Mouse (Mus musculus): ENCODE results near the gene Dap3. TPM values are rescaled to one million over a fixed set of nuclear protein-coding genes. Genes with fewer than 3 reads are reported as not detected.
"Not testable (repeated sequence)": the region's sequence is repeated elsewhere in the genome, so short reads cannot be mapped to it uniquely, and the experiment has no call there.

Dap3 gene
- total RNA-seq, 2 experiments from 2014 or later: 95.8 to 108 TPM

GRCm38 (mm10) chr3:88913511-88914383, 37.2 kb downstream of the Dap3 start, which contains the start of gene Msto1:
Gene Msto1, minus strand, starts transcription at chr3:88913999.
- DNase-seq: peak; percentile 92
- intact Hi-C loops (cut with DNase I): no loop called here

- DNase-seq: no peak
- intact Hi-C loops (cut with DNase I): no loop called here
Observed at GRCm38 (mm10) chr3:88912585-88912984, 38.4 kb downstream of the Dap3 start.

- intact Hi-C loops (cut with DNase I): loop anchor here (10.0 kb wide), 1 partner anchor 52 kb away; no protein-coding TSS in a partner anchor
- DNase-seq: no peak
Observed at GRCm38 (mm10) chr3:88906393-88907159, 44.4 kb downstream of the Dap3 start.

- DNase-seq: no peak
- intact Hi-C loops (cut with DNase I): loop anchor here (10.0 kb wide), 1 partner anchor 51 kb away; no protein-coding TSS in a partner anchor
Observed at GRCm38 (mm10) chr3:88905741-88906140, 45.2 kb downstream of the Dap3 start.

- no peak for DNase-seq
- intact Hi-C loops (cut with DNase I): loop anchor here (10.0 kb wide), 1 partner anchor 50 kb away; no protein-coding TSS in a partner anchor
Observed at GRCm38 (mm10) chr3:88905209-88905608, 45.8 kb downstream of the Dap3 start.

- intact Hi-C loops (cut with DNase I): loop anchor here (10.0 kb wide), 1 partner anchor 50 kb away; no protein-coding TSS in a partner anchor
- no peak for DNase-seq
Observed at GRCm38 (mm10) chr3:88904803-88905202, 46.2 kb downstream of the Dap3 start.

- intact Hi-C loops (cut with DNase I); DNase-seq: not testable (repeated sequence)
Observed at GRCm38 (mm10) chr3:88893011-88893410, 58.0 kb downstream of the Dap3 start.

- DNase-seq; intact Hi-C loops (cut with DNase I): not testable (repeated sequence)
Observed at GRCm38 (mm10) chr3:88882536-88882935, 68.4 kb downstream of the Dap3 start.

Other genes with a start within 250 kb of the Dap3 start
- gene Rit1, start 234.3 kb downstream of the Dap3 start, total RNA-seq (2021): 10 to 100 TPM; 45.0 to 46.9 TPM
- gene Syt11, start 176.0 kb downstream of the Dap3 start, total RNA-seq (2021): 100 to 1,000 TPM; 238 to 268 TPM
- 10 to 100 TPM; 52.9 to 58.0 TPM for gene Gon4l, start 116.0 kb downstream of the Dap3 start, total RNA-seq (2021)
- gene Msto1, start 37.2 kb downstream of the Dap3 start, total RNA-seq (2021): 10 to 100 TPM; 31.3 to 33.1 TPM
- gene Ash1l, start 559 bp downstream of the Dap3 start, total RNA-seq (2021): 10 to 100 TPM; 65.7 to 66.2 TPM
- gene Rusc1, start 142.1 kb upstream of the Dap3 start, total RNA-seq (2021): 100 to 1,000 TPM; 189 to 196 TPM
- gene Gm43738, start 149.9 kb upstream of the Dap3 start, total RNA-seq (2021): not detected
- 100 to 1,000 TPM; 314 to 352 TPM for gene Fdps, start 150.8 kb upstream of the Dap3 start, total RNA-seq (2021)
- under 1 TPM; 0.14 to 0.66 TPM for gene Pklr, start 185.0 kb upstream of the Dap3 start, total RNA-seq (2021)
- gene Hcn3, start 209.0 kb upstream of the Dap3 start, total RNA-seq (2021): 10 to 100 TPM; 68.6 to 73.1 TPM
- gene Clk2, start 213.6 kb upstream of the Dap3 start, total RNA-seq (2021): 10 to 100 TPM; 53.8 to 56.6 TPM
- 10 to 100 TPM; 85.3 to 89.7 TPM for gene Scamp3, start 226.3 kb upstream of the Dap3 start, total RNA-seq (2021)
- gene Fam189b, start 232.0 kb upstream of the Dap3 start, total RNA-seq (2021): 10 to 100 TPM; 51.4 to 56.2 TPM